Mouse (Mus musculus) brain, adult 2 months (tissue): ENCODE measurements around the gene Zbtb17.
A peak's percentile ranks its signal among the peaks of the same experiment; 100 is the strongest.

ENCODE experiments used
- DNase-seq: peaks from one replicate; pipeline ENCODE4 v3.0.0; 2011; ENCODE audit warnings: low read depth, low spot score

The Zbtb17 gene

DNA sequence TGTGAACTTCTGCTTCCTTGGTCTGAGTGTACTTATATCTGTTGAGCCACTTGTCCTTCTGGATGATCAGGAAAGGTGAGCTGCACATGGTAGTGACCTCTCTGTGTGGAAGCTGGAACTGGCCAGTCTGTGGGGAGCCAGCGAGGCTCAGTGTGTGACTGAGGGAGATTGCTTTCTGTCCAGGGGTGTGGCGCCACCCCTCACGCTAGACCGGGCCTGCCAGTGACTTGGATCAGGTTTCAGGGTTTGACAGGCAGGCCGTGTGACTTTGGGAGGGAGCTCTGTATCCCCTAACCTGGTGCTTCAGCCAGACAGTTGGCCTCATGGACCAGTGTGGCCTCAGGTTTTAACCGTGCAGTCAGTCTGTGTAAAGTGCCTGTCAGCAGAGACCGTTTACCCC lies 13.8 kb downstream of the Zbtb17 start:
- no peak for DNase-seq

DNA sequence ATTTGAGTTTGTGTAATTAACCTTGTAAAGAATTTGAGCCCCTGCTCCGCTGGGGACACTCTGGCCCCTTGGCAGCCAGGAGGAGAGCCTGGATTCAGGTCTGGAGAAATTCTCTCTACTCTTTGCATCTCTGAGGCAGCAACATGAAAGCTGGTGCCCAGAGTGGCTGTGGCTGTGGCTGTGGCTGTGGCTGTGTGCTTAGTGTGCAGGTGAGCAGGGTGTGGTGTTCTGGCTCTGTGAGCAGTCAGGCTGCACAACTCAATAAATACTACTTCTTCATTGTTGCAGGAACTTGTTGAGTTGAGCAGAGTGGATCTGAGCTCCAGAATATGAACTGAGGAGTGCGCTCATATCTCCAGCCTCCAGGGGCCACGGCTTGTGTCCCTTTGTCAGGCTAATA lies 14.4 kb downstream of the Zbtb17 start:
- DNase-seq: no peak

DNA sequence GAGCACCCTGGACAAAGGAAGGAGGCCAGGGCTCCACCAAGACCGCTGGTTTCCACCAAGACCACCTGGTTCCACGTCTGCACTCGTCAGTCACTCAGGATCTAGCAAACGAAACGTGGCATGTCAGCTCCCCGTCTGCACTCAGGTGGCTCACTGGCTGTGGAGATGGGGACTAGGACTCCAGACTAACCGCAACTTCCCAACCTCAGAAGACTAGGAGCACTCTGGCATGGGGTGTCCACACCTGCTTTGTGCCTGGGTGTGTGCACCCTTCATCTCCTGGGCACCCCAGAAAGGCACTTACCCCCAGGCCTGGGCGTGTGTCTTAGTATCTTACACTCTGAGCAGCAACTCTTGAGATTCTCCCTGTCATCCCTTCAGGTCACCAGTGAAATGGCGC lies 15.3 kb downstream of the Zbtb17 start:
- no peak for DNase-seq

DNA sequence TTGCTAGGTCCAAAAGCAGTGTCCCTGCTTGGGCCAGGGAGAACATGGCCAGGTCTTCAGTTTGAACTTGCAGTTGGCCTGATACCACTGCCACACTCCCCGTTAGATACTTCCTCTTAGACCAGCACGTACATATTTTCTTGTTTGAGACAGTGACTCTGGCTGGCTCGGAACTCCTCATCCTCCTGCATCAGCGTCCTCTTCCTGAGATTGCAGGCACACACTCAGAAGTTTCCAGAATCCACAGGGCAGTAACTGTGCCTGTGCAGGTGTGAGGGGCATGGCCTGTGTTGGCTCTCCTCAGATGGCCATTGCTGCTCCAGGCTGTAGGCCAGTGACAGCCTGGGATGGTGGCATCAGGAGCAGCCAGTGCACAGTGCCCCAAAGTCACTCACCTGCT lies 16.0 kb downstream of the Zbtb17 start:
- no peak for DNase-seq

- DNase-seq: peak; percentile 67
Measured at GRCm38 (mm10) chr4:141461088-141461487, 16.6 kb downstream of the Zbtb17 start.

DNA sequence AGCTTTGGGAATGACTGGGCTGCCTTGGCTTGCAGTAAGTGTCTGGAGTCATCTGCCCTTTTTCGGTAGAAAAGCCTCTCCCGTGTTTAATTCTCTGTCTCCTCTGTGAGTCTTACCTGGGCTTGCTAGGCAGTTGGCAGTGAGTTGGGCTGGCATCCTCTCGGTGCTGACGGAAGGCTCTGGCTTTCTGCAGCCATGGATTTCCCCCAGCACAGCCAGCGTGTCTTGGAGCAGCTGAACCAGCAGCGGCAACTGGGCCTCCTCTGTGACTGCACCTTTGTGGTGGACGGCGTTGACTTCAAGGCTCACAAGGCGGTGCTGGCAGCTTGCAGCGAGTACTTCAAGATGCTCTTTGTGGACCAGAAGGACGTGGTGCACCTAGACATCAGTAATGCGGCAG lies 17.1 kb downstream of the Zbtb17 start:
- peak; percentile 46 for DNase-seq

- DNase-seq: no peak
Measured at GRCm38 (mm10) chr4:141463472-141463871, 19.0 kb downstream of the Zbtb17 start.

GRCm38 (mm10) chr4:141464722-141465121 lies 20.3 kb downstream of the Zbtb17 start:
- DNase-seq: no peak

DNA sequence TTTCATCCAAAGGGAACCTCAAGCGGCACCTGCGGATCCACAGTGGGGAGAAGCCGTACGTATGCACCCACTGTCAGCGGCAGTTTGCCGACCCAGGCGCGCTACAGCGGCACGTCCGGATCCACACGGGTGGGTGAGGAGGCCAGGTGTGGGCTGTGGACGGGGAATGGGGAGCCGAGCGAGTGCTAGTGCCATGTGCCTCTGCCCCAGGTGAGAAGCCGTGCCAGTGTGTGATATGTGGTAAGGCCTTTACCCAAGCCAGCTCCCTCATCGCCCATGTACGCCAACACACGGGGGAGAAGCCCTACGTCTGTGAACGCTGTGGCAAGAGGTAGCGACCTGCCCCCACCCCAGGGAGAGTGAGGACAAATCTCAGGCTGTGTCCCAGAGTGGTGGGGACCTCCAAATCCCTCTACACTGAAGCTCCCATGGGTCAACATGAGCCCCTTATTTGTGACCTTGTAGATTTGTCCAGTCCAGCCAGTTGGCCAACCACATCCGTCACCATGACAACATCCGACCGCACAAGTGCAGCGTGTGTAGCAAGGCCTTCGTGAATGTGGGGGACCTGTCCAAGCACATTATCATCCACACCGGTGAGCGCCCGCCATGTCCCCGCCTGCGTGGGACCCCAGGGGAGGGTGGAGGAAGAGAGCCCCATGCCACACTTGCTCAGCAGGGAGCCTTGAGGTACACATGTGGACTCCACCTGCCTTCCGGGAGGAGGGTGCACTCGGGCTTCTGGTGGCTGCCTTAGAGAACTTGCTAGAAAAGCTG lies 21.2 kb downstream of the Zbtb17 start:
- DNase-seq: no peak

- DNase-seq: no peak
Measured at GRCm38 (mm10) chr4:141466289-141466795, 21.9 kb downstream of the Zbtb17 start.

GRCm38 (mm10) chr4:141466844-141467580 lies 22.6 kb downstream of the Zbtb17 start:
- DNase-seq: no peak

DNA sequence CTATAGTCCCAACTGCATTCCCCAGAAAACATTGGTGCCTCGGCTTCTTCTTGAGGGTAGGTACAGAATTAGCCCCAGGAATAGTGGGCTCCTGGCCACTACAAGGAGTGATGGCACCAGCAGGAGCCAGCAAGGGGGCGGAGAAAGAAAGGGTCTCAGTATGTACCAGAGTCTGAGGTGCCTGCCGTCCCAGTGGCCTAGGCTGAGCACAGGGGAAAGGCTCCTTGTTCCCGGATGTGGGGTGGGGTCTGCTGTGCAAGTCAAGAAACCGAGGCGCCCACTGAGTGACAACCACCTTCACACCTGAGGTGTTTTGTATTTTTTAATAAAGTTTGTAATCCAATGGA lies 23.1 kb downstream of the Zbtb17 start:
- no peak for DNase-seq

DNA sequence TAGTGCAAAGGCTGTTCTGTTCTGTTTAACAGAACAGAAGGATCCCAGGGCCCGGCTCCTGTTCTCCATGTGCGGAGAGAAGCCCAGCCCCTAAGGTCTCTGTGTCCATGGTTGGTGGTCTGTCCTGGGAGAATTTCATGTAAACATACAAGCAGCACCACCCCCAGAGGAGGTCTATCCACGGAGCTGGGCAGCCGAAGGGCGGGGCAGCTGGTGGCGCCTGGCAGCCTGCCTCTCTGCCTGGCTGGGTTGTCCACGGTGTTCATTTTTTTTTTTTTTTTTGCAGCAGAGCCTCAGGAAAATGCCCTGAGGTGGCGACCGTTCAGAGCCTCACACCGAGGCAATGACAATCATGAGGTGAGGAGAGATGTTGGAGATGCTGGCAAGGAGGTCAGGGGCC lies 24.1 kb downstream of the Zbtb17 start:
- peak; percentile 68 for DNase-seq

DNA sequence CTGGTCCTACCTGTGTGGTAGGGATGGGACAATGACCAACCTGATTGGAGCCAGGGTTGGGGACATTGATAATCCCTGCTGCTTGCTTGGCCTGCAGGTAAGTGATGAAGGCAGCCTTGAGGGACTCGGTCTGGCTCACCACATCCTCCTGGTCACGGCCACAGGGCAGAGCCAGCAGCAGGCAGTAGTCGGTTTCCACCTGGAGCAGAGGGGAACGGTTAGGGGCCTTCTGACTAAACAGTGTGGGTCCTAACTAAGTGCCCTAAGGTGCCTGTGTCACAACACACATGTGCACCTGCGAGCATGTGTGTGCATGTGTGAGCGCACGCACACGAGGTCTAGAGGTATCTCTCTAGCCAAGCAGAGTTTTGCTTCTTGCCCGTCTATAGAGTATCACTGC lies 24.9 kb downstream of the Zbtb17 start:
- no peak for DNase-seq

DNA sequence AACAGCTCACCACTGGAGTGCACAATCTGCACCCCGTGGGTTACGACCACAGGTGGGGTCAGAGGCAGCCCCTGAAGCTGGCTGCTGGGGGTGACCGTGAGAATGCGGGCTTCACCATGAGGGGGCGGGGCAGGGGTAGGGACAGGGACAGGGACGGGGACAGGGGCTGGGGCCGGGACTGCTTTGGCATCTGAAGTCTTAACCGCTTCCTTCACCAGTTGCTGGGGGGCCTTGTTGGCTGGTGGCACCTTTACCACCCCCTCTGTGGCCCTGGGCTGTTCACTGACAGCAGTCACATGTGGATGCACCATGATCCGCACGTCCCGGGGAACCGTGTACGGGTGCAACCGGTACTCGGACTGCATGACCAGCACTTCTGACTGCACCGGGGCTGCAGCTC lies 27.0 kb downstream of the Zbtb17 start:
- DNase-seq: no peak

- DNase-seq: no peak
Measured at GRCm38 (mm10) chr4:141472641-141473321, 28.3 kb downstream of the Zbtb17 start.

- DNase-seq: no peak
Measured at GRCm38 (mm10) chr4:141474431-141474830, 30.0 kb downstream of the Zbtb17 start.

DNA sequence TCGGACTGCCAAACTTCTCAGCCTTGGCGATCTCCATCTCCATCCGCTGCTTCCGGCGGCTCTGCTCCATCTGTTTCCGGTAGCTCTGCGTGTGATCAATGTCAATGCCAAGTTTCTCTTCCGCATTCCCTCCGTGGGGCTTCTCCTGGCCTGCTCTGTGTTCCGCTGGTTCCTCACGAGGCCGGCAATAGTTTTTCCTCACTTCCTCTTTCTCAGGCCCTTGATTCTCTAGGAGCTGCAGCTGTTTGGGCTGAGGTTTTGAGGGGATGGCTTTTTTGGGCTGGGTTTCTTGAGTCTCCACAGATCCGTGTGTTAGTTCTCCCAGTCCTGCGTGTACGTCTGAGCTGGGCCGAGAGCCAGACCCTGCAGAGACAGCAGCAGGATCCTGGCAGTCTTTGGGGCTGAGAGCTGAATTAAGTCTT lies 33.2 kb downstream of the Zbtb17 start:
- peak; percentile 95 for DNase-seq

DNA sequence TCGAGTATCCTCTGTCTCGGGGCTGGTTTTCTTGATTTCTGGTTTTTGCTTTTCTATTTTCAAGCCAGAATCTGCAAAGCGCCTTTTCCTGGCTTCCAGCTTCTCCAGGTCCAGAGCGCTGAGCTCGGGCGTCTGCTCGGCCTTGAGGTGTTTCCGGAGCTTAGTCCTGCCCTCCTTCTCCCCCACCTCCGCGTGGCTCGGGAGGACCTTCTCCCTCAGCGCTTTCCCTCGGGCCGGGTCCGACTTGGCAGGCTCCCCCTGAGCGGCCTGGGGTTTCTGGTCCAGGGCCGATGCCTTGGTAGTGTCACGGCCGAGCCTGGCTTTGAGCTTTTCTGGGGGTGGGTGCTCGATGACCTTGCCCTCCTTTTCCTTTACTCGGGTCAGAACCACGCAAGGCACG lies 33.8 kb downstream of the Zbtb17 start:
- peak; percentile 71 for DNase-seq

DNA sequence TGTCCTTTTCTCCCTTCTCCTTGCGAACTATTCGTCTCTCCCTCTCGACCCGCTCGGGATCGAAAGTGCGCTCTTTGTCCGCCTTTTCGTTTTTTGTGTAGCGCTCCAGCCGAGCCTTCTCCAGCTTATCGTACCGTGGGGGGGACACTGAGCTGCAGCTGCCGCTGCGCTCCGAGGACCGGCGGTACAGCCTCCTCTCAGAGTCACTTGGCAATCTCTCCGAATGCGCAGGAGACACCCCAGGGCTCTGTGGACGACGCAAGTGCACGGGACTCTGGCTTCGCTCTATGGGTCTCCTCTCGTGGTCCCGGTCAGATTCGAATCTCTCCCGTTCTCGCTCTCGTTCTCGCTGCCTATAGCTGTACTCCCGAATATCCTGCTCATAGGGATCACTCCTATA lies 34.3 kb downstream of the Zbtb17 start:
- no peak for DNase-seq

DNA sequence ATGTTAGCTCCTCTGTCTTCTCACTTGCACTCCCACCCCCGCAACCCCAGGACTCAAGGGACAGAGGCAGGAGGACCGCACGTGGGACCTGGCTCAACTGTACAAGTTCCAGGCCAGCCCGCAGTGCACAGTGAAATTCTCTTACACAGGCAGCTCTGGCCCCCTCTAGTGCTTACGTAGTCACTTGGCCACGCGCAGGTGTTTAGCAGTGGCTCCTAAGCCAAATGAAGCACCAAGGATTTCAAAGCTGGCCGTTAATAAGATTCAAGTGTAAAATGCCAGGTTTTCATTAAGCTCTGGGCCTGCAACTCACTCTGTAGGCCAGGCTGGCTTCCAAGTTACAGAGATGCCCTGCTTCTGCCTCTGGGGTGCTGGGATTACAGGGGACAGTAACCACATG lies 35.0 kb downstream of the Zbtb17 start:
- DNase-seq: peak; percentile 84

DNA sequence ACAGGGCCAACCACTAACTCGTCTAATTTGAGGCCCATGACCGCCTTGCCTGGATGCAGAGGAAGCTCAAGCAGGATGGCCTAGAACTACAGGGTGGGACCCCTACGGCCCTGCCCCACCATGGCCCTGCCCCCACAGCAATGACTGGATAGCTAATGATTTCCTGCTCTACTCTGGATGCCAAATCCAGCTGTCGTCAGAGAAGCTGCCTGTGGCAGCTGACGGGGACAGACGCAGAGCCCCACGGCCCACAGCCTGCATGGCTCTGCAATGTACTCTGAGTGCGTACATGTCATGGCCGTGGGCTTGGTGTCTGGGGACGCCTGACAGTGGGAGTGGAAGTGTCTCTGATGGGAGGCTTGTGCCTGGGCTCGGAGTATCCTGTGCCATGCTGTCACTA lies 39.6 kb downstream of the Zbtb17 start:
- no peak for DNase-seq

DNA sequence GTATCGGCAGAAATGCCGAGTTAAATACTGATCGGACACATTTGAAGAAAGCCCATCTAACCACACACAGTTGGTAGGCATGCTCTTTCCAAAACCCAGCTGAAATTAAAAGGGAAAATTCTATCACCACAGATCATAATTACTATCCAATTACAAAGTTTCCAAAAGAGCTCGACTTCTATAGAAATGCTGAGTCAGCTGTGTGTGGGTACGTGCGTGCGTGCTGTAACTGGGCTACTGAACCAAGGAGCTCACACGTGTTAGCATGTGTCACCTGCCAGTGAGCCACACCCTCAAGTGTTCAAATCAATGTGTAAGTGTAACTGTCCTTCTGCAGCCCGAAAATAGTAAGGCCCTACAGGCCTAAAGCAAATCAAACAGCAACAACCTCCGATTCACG lies 43.1 kb downstream of the Zbtb17 start:
- DNase-seq: no peak
